Mouse (Mus musculus): ENCODE results near the gene Shank1.

DNA sequence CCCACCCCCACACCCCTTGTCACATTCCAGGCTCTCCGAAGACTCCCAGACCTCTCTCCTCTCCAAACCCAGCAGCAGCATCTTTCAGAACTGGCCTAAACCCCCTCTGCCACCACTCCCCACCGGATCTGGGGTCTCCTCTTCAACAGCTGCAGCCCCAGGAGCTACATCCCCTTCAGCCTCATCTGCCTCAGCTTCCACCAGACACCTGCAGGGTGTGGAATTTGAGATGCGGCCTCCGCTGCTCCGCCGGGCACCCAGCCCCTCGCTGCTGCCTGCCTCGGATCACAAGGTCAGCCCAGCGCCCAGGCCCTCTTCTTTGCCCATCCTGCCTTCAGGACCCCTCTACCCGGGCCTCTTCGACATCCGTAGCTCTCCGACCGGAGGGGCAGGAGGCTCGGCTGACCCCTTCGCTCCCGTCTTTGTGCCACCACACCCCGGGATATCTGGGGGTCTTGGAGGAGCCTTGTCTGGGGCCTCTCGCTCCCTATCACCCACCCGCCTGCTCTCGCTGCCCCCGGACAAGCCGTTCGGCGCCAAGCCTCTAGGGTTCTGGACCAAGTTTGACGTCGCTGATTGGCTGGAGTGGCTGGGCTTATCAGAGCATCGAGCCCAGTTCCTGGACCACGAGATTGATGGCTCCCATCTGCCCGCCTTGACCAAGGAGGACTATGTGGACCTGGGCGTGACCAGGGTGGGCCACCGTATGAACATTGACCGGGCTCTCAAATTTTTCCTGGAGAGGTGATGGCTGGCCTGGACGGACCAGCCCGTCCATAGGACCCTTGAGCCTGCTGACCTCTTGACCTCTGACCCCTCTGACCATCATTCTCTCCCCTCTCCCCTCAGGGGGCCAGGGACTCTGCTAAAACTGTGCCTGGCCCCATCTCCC, 46.8 kb downstream of the Shank1 start:
- TF ChIP-seq GATA1 (IDR thresholded peaks at IDR 0.05; ENCODE audit: borderline replicate concordance, low read length) = no peak
- TF ChIP-seq FLI1 (IDR thresholded peaks at IDR 0.05; ENCODE audit: low read length) = no peak
